8 mouse cellular contexts compared by ENCODE assay signal in the genomic region with DNA sequence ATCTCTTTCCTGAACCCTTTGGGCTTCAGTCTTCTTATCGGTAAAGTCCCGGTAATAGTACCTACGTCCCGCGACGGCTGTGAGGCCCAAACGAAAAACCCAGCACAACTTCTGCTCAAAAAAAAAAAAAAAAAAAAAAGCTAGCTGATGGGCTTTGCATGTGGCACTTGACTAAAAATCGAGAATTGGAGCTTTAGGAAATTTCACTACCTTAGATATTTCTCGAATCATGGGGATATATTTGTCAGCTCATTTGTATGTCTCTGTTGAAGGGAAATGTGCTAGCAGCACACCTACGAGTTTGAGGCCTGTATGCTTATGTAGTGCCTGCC. TPM values are rescaled to one million over a fixed set of nuclear protein-coding genes. Genes with fewer than 3 reads are reported as not detected.
DNase-seq lines count a peak whose midpoint lies in the region; ATAC-seq and TF ChIP-seq lines count a peak whose summit lies in the region.

No protein-coding gene starts in this region.

- no peak for ATAC-seq in embryonic facial prominence, embryonic 12.5 days (ENCODE audit: insufficient number of reproducible peaks, insufficient read depth, low FRiP score, low TSS enrichment)
- ATAC-seq in intestine, embryonic 16.5 days, result no peak
- ATAC-seq in neural tube, embryonic 14.5 days (ENCODE audit: low read depth), result no peak
- no peak for ATAC-seq in monocyte, adult 5-6 weeks (replicated peaks; ENCODE audit: insufficient number of reproducible peaks, low FRiP score, low TSS enrichment, poor library complexity, severe bottlenecking)

- H3K4me3 ChIP-seq in lung, adult 2 months (replicated peaks; ENCODE audit: extremely low read depth, low read depth, low read length), result peak overlapping the region; percentile 97
- H3K4me3 ChIP-seq in embryonic facial prominence, embryonic 12.5 days, result peak overlapping the region; percentile 87
- H3K4me3 ChIP-seq in intestine, embryonic 16.5 days (ENCODE audit: low read length), result peak overlapping the region; percentile 87
- H3K4me3 ChIP-seq in neural tube, embryonic 14.5 days (ENCODE audit: low read depth, low read length), result peak overlapping the region; percentile 88

- peak overlapping the region; percentile 82 for H3K9ac ChIP-seq in embryonic facial prominence, embryonic 12.5 days
- peak overlapping the region; percentile 93 for H3K9ac ChIP-seq in intestine, embryonic 16.5 days (ENCODE audit: low read depth, low read length)
- peak overlapping the region; percentile 93 for H3K9ac ChIP-seq in neural tube, embryonic 14.5 days (replicated peaks; ENCODE audit: low read depth, low read length)

- H3K27me3 ChIP-seq in embryonic facial prominence, embryonic 12.5 days, result no peaks in the 10 kb centered on the region
- H3K27me3 ChIP-seq in intestine, embryonic 16.5 days (replicated peaks; ENCODE audit: control insufficient read depth, insufficient read depth, low read length), result no peaks in the 10 kb centered on the region
- no peaks in the 10 kb centered on the region for H3K27me3 ChIP-seq in neural tube, embryonic 14.5 days (ENCODE audit: control insufficient read depth, insufficient read depth, low read length)

- TF ChIP-seq POLR2A in lung, adult 2 months (IDR thresholded peaks at IDR 0.05; ENCODE audit: borderline replicate concordance, extremely low read depth, low read depth, low read length), result no peak

- no peak for TF ChIP-seq CTCF in lung, adult 2 months (IDR thresholded peaks at IDR 0.05; ENCODE audit: insufficient read depth, low read length)

- WGBS in lung, adult 2 months, result under 1% methylated on average over 10 of the region's 10 CpGs
- 2% methylated on average over 10 of the region's 10 CpGs for WGBS in embryonic facial prominence, embryonic 12.5 days
- WGBS in intestine, embryonic 16.5 days, result under 1% methylated on average over 10 of the region's 10 CpGs
- 1% methylated on average over 10 of the region's 10 CpGs for WGBS in neural tube, embryonic 14.5 days

- no peak overlapping the region for H3K27ac ChIP-seq in embryonic facial prominence, embryonic 12.5 days
- H3K27ac ChIP-seq in intestine, embryonic 16.5 days (ENCODE audit: low read length), result peak overlapping the region; percentile 75
- no peak overlapping the region for H3K27ac ChIP-seq in neural tube, embryonic 14.5 days (ENCODE audit: low read depth, low read length)

- peaks cover 3% of the 10 kb centered on the region for H3K4me1 ChIP-seq in lung, adult 2 months (ENCODE audit: control insufficient read depth, insufficient read depth, low read length)
- peaks cover 9% of the 10 kb centered on the region for H3K4me1 ChIP-seq in embryonic facial prominence, embryonic 12.5 days
- peaks cover 14% of the 10 kb centered on the region for H3K4me1 ChIP-seq in intestine, embryonic 16.5 days (ENCODE audit: control insufficient read depth, insufficient read depth, low read length)
- peaks cover 11% of the 10 kb centered on the region for H3K4me1 ChIP-seq in neural tube, embryonic 14.5 days (ENCODE audit: control insufficient read depth, insufficient read depth, low read length)

- H3K4me2 ChIP-seq in embryonic facial prominence, embryonic 12.5 days (replicated peaks), result peak overlapping the region; percentile 58
- H3K4me2 ChIP-seq in intestine, embryonic 16.5 days (ENCODE audit: low read depth, low read length), result peak overlapping the region; percentile 62
- H3K4me2 ChIP-seq in neural tube, embryonic 14.5 days (ENCODE audit: low read depth, low read length), result peak overlapping the region; percentile 70

- peaks cover 3% of the 10 kb centered on the region; the same call in 1 of the 2 replicates for H3K36me3 ChIP-seq in embryonic facial prominence, embryonic 12.5 days
- H3K36me3 ChIP-seq in intestine, embryonic 16.5 days (ENCODE audit: control insufficient read depth, insufficient read depth, low read length), result no peaks in the 10 kb centered on the region
- H3K36me3 ChIP-seq in neural tube, embryonic 14.5 days (ENCODE audit: control insufficient read depth, insufficient read depth, low read length), result no peaks in the 10 kb centered on the region

- no peaks in the 10 kb centered on the region for H3K9me3 ChIP-seq in embryonic facial prominence, embryonic 12.5 days
- no peaks in the 10 kb centered on the region for H3K9me3 ChIP-seq in intestine, embryonic 16.5 days (ENCODE audit: control insufficient read depth, low read length)
- H3K9me3 ChIP-seq in neural tube, embryonic 14.5 days (ENCODE audit: control insufficient read depth, low read length), result no peaks in the 10 kb centered on the region

- DNase-seq in lung, adult 2 months, result no peak
- no peak for DNase-seq in lung, postnatal 14 days
- no peak for DNase-seq in cerebellum, postnatal 14 days
- no peak for DNase-seq in spleen, postnatal 4 days (ENCODE audit: low spot score in 2 of 2)

RNA-seq across cellular contexts. Expression of gene Arpp19, which starts 0.9 kb away (rescaled TPM):
- 9.0 and 16.1 TPM in 2 replicates for polyA plus RNA-seq in lung, adult 2 months (2012; rRNA removed)
- polyA plus RNA-seq in embryonic facial prominence, embryonic 12.5 days (2016; fragmentation: Nextera tagmentation; extraction: Ambion mirVana), result 324 and 337 TPM in 2 replicates
- polyA plus RNA-seq in intestine, embryonic 16.5 days (2015; fragmentation: Nextera tagmentation; extraction: Ambion mirVana), result 264 and 267 TPM in 2 replicates
- 209 and 219 TPM in 2 replicates for polyA plus RNA-seq in neural tube, embryonic 14.5 days (2014; fragmentation: Nextera tagmentation; extraction: Ambion mirVana)
- total RNA-seq in monocyte, adult 5-6 weeks (2017), result 173 to 274 TPM (median 187 TPM) in 3 replicates

RNA-seq across cellular contexts. Expression of gene Myo5a, which starts 32.5 kb away (rescaled TPM):
- polyA plus RNA-seq in lung, adult 2 months (2012; rRNA removed), result 3.1 and 5.8 TPM in 2 replicates
- 26.5 and 28.7 TPM in 2 replicates for polyA plus RNA-seq in embryonic facial prominence, embryonic 12.5 days (2016; fragmentation: Nextera tagmentation; extraction: Ambion mirVana)
- 4.3 and 4.9 TPM in 2 replicates for polyA plus RNA-seq in intestine, embryonic 16.5 days (2015; fragmentation: Nextera tagmentation; extraction: Ambion mirVana)
- polyA plus RNA-seq in neural tube, embryonic 14.5 days (2014; fragmentation: Nextera tagmentation; extraction: Ambion mirVana), result 56.6 and 60.0 TPM in 2 replicates
- total RNA-seq in monocyte, adult 5-6 weeks (2017), result 91.5 to 104 TPM (median 93.1 TPM) in 3 replicates

Comparison
In these comparisons a context has a peak if more than half of its experiments do, and no peak if none do; other contexts are left out.
1. RNA of gene Arpp19, which starts 0.9 kb away (polyA plus RNA-seq): 324 to 337 TPM in embryonic facial prominence, embryonic 12.5 days, 264 to 267 TPM in intestine, embryonic 16.5 days and 209 to 219 TPM in neural tube, embryonic 14.5 days; 9.0 to 16.1 TPM in lung, adult 2 months; every median in the first group is over 10 times any median in the second.
2. Peak in every context shown above with its lines, with median percentiles within 50 percentile points of each other: H3K4me3 ChIP-seq, H3K4me2 ChIP-seq and H3K9ac ChIP-seq.